Mouse (Mus musculus): ENCODE measurements around the gene Efhd2.

Gene Efhd2

GRCm38 (mm10) chr4:141860246-141860841 is 14.4 kb downstream of the Efhd2 start:
- DNase-seq (ENCODE audit: low read depth, low spot score): no peak

- DNase-seq (ENCODE audit: low read depth, low spot score): no peak
Measured at GRCm38 (mm10) chr4:141859351-141859750, 15.4 kb downstream of the Efhd2 start.

- DNase-seq (ENCODE audit: low read depth, low spot score): no peak
Measured at GRCm38 (mm10) chr4:141858501-141858900, 16.2 kb downstream of the Efhd2 start.

GRCm38 (mm10) chr4:141857422-141857930 is 17.2 kb downstream of the Efhd2 start:
- DNase-seq (ENCODE audit: low read depth, low spot score): peak; percentile 54

GRCm38 (mm10) chr4:141853437-141853836 is 21.3 kb downstream of the Efhd2 start:
- DNase-seq (ENCODE audit: low read depth, low spot score): peak; percentile 37

- DNase-seq (ENCODE audit: low read depth, low spot score): no peak
Measured at GRCm38 (mm10) chr4:141845999-141846398, 28.7 kb downstream of the Efhd2 start, which contains the start of gene Ctrc. Ctrc (minus strand) TSS chr4:141846359.

- DNase-seq (ENCODE audit: low read depth, low spot score): no peak
Measured at GRCm38 (mm10) chr4:141834536-141835095, 40.1 kb downstream of the Efhd2 start.

GRCm38 (mm10) chr4:141833911-141834310 is 40.8 kb downstream of the Efhd2 start:
- no peak for DNase-seq (ENCODE audit: low read depth, low spot score)

- no peak for DNase-seq (ENCODE audit: low read depth, low spot score)
Measured at GRCm38 (mm10) chr4:141831361-141831760, 43.4 kb downstream of the Efhd2 start.

- DNase-seq (ENCODE audit: low read depth, low spot score): no peak
Measured at GRCm38 (mm10) chr4:141830381-141830780, 44.3 kb downstream of the Efhd2 start.

- DNase-seq (ENCODE audit: low read depth, low spot score): no peak
Measured at GRCm38 (mm10) chr4:141828177-141828576, 46.5 kb downstream of the Efhd2 start.

- DNase-seq (ENCODE audit: low read depth, low spot score): no peak
Measured at GRCm38 (mm10) chr4:141827401-141827800, 47.3 kb downstream of the Efhd2 start.

- no peak for DNase-seq (ENCODE audit: low read depth, low spot score)
Measured at GRCm38 (mm10) chr4:141826060-141826459, 48.7 kb downstream of the Efhd2 start, which contains the start of gene Cela2a. Cela2a (minus strand) TSS chr4:141826160.

GRCm38 (mm10) chr4:141822979-141823378 is 51.7 kb downstream of the Efhd2 start:
- peak; percentile 56 for DNase-seq (ENCODE audit: low read depth, low spot score)

GRCm38 (mm10) chr4:141822089-141822488 is 52.6 kb downstream of the Efhd2 start:
- DNase-seq (ENCODE audit: low read depth, low spot score): no peak

- DNase-seq (ENCODE audit: low read depth, low spot score): no peak
Measured at GRCm38 (mm10) chr4:141821178-141821577, 53.5 kb downstream of the Efhd2 start.

- DNase-seq (ENCODE audit: low read depth, low spot score): no peak
Measured at GRCm38 (mm10) chr4:141819316-141819715, 55.4 kb downstream of the Efhd2 start.

GRCm38 (mm10) chr4:141818861-141819260 is 55.9 kb downstream of the Efhd2 start:
- no peak for DNase-seq (ENCODE audit: low read depth, low spot score)

GRCm38 (mm10) chr4:141817706-141818105 is 57.0 kb downstream of the Efhd2 start:
- no peak for DNase-seq (ENCODE audit: low read depth, low spot score)

- DNase-seq (ENCODE audit: low read depth, low spot score): no peak
Measured at GRCm38 (mm10) chr4:141816776-141817655, 57.7 kb downstream of the Efhd2 start.

GRCm38 (mm10) chr4:141816267-141816666 is 58.5 kb downstream of the Efhd2 start:
- DNase-seq (ENCODE audit: low read depth, low spot score): no peak

GRCm38 (mm10) chr4:141811375-141811774 is 63.3 kb downstream of the Efhd2 start:
- no peak for DNase-seq (ENCODE audit: low read depth, low spot score)
